Mouse (Mus musculus): Measurements from ENCODE around the gene Coro7. TPM values are rescaled to one million over a fixed set of nuclear protein-coding genes. Genes with fewer than 3 reads are reported as not detected.
A peak's percentile ranks its signal among the peaks of the same experiment; 100 is the strongest.
"Not testable (repeated sequence)": the region's sequence is repeated elsewhere in the genome, so short reads cannot be mapped to it uniquely, and the experiment has no call there.

Gene Coro7
- total and polyA plus RNA-seq, 2 experiments = 6.1 to 22.7 TPM

GRCm38 (mm10) chr16:4684457-4684791 is 4.8 kb upstream of the Coro7 start:
- WGBS = 2% methylated on average over 9 of the region's 9 CpGs
- DNase-seq (ENCODE audit: extremely low read depth, low read depth, low spot score) = peak; percentile 69
- peak overlapping the region; percentile 88 for H3K27ac ChIP-seq (replicated peaks; ENCODE audit: insufficient read depth, low read depth, low read length)

GRCm38 (mm10) chr16:4683581-4684456 is 4.2 kb upstream of the Coro7 start:
- under 1% methylated on average over 54 of the region's 54 CpGs for WGBS
- H3K4me3 ChIP-seq (ENCODE audit: insufficient read depth, low read depth, low read length) = peak overlapping the region; percentile 80
- no peaks in the 10 kb centered on the region for H3K27me3 ChIP-seq (ENCODE audit: control insufficient read depth, insufficient read depth, low read length)
- H3K36me3 ChIP-seq (ENCODE audit: control insufficient read depth, insufficient read depth, low read length) = peaks cover 13% of the 10 kb centered on the region
- peak overlapping the region; percentile 93 for H3K9ac ChIP-seq (ENCODE audit: low read depth, low read length)
- peak overlapping the region; percentile 88 for H3K27ac ChIP-seq (replicated peaks; ENCODE audit: insufficient read depth, low read depth, low read length)
- peak; percentile 88 for DNase-seq (ENCODE audit: extremely low read depth, low read depth, low spot score)
- peak; percentile 91; the same call in 1 of the 2 replicates for TF ChIP-seq POLR2A (IDR thresholded peaks at IDR 0.05; ENCODE audit: extremely low read depth, insufficient read depth, low read length)
- TF ChIP-seq CTCF (IDR thresholded peaks at IDR 0.05; ENCODE audit: low read depth, low read length) = no peak
- H3K79me2 ChIP-seq (ENCODE audit: control insufficient read depth, insufficient read depth, low read length) = peaks cover 14% of the 10 kb centered on the region; the same call in 1 of the 2 replicates
- peaks cover 10% of the 10 kb centered on the region for H3K4me1 ChIP-seq (ENCODE audit: control insufficient read depth, insufficient read depth, low read length)

More at GRCm38 (mm10) chr16:4684457-4684791, 4.8 kb upstream of the Coro7 start:
- no peak for TF ChIP-seq POLR2A (IDR thresholded peaks at IDR 0.05; ENCODE audit: extremely low read depth, insufficient read depth, low read length)
- H3K36me3 ChIP-seq (ENCODE audit: control insufficient read depth, insufficient read depth, low read length) = peaks cover 18% of the 10 kb centered on the region
- H3K27me3 ChIP-seq (ENCODE audit: control insufficient read depth, insufficient read depth, low read length) = no peaks in the 10 kb centered on the region
- H3K9ac ChIP-seq (ENCODE audit: low read depth, low read length) = peak overlapping the region; percentile 93
- H3K79me2 ChIP-seq (ENCODE audit: control insufficient read depth, insufficient read depth, low read length) = peaks cover 11% of the 10 kb centered on the region; the same call in 1 of the 2 replicates
- peak overlapping the region; percentile 80 for H3K4me3 ChIP-seq (ENCODE audit: insufficient read depth, low read depth, low read length)
- H3K4me1 ChIP-seq (ENCODE audit: control insufficient read depth, insufficient read depth, low read length) = peaks cover 10% of the 10 kb centered on the region

GRCm38 (mm10) chr16:4683193-4683580 is 3.6 kb upstream of the Coro7 start:
- peak overlapping the region; percentile 77 for H3K27ac ChIP-seq (replicated peaks; ENCODE audit: insufficient read depth, low read depth, low read length)
- H3K27me3 ChIP-seq (ENCODE audit: control insufficient read depth, insufficient read depth, low read length) = no peaks in the 10 kb centered on the region
- H3K4me1 ChIP-seq (ENCODE audit: control insufficient read depth, insufficient read depth, low read length) = peaks cover 14% of the 10 kb centered on the region
- H3K9ac ChIP-seq (ENCODE audit: low read depth, low read length) = peak overlapping the region; percentile 49
- H3K4me3 ChIP-seq (ENCODE audit: insufficient read depth, low read depth, low read length) = peak overlapping the region; percentile 80
- no peak for DNase-seq (ENCODE audit: extremely low read depth, low read depth, low spot score)
- H3K36me3 ChIP-seq (ENCODE audit: control insufficient read depth, insufficient read depth, low read length) = peaks cover 9% of the 10 kb centered on the region
- TF ChIP-seq POLR2A (IDR thresholded peaks at IDR 0.05; ENCODE audit: extremely low read depth, insufficient read depth, low read length) (no peak), CTCF (IDR thresholded peaks at IDR 0.05; ENCODE audit: low read depth, low read length) (no peak)
- 22% methylated on average over 9 of the region's 9 CpGs for WGBS
- H3K79me2 ChIP-seq (ENCODE audit: control insufficient read depth, insufficient read depth, low read length) = peaks cover 16% of the 10 kb centered on the region; the same call in 1 of the 2 replicates

GRCm38 (mm10) chr16:4682628-4683179 is 3.1 kb upstream of the Coro7 start:
- DNase-seq (ENCODE audit: extremely low read depth, low read depth, low spot score) = no peak
- H3K4me3 ChIP-seq (ENCODE audit: insufficient read depth, low read depth, low read length) = no peak overlapping the region; the same call in 1 of the 2 replicates
- peaks cover 18% of the 10 kb centered on the region; the same call in 1 of the 2 replicates for H3K79me2 ChIP-seq (ENCODE audit: control insufficient read depth, insufficient read depth, low read length)
- peaks cover 5% of the 10 kb centered on the region for H3K36me3 ChIP-seq (ENCODE audit: control insufficient read depth, insufficient read depth, low read length)
- H3K27me3 ChIP-seq (ENCODE audit: control insufficient read depth, insufficient read depth, low read length) = no peaks in the 10 kb centered on the region
- 81% methylated on average over 4 of the region's 4 CpGs for WGBS
- no peak overlapping the region for H3K9ac ChIP-seq (ENCODE audit: low read depth, low read length)
- peaks cover 14% of the 10 kb centered on the region for H3K4me1 ChIP-seq (ENCODE audit: control insufficient read depth, insufficient read depth, low read length)
- no peak for TF ChIP-seq CTCF (IDR thresholded peaks at IDR 0.05; ENCODE audit: low read depth, low read length)
- no peak for TF ChIP-seq POLR2A (IDR thresholded peaks at IDR 0.05; ENCODE audit: extremely low read depth, insufficient read depth, low read length)
- H3K27ac ChIP-seq (replicated peaks; ENCODE audit: insufficient read depth, low read depth, low read length) = peak overlapping the region; percentile 77; the same call in 1 of the 2 replicates

GRCm38 (mm10) chr16:4680922-4681455 is 1.4 kb upstream of the Coro7 start:
- not testable (repeated sequence) for H3K27ac ChIP-seq (replicated peaks; ENCODE audit: insufficient read depth, low read depth, low read length); H3K36me3 ChIP-seq (ENCODE audit: control insufficient read depth, insufficient read depth, low read length); H3K9ac ChIP-seq (ENCODE audit: low read depth, low read length); H3K27me3 ChIP-seq (ENCODE audit: control insufficient read depth, insufficient read depth, low read length); H3K4me3 ChIP-seq (ENCODE audit: insufficient read depth, low read depth, low read length); DNase-seq (ENCODE audit: extremely low read depth, low read depth, low spot score)
- WGBS = 41% methylated on average over 3 of the region's 3 CpGs
- Histone ChIP-seq H3K79me2 (ENCODE audit: control insufficient read depth, insufficient read depth, low read length) (peaks cover 18% of the 10 kb centered on the region; the same call in 1 of the 2 replicates), H3K4me1 (ENCODE audit: control insufficient read depth, insufficient read depth, low read length) (peaks cover 14% of the 10 kb centered on the region)
